Mouse (Mus musculus): ENCODE measurements at regions not wholly inside any gene's neighbourhood (a gene's known extent, or its start where the extent isn't known, plus 50 kb on each side); places are given as distances from the start of the nearest gene placed in this dataset.

DNA sequence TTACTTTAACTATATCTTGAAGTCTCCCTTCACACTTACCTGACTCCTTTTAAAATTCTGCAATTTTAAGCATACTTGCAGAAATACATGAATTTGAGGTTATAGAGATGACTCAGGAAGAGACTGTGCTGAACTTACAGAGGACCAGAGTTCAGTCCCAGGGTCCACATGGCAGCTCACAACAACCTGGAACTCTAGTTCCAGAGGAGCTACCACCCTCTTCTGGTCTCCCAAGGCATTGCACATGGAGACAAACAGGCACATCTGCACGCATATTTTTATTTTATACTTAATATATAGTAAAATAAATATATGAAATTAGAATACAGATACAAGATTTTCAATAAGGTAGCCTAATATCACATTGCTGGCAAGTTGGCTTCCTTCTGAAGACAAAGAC, 1042.1 kb downstream of the Dpp10 start:
- peak; percentile 46 for DNase-seq (ENCODE audit: low read depth, low spot score)

Measured in ZHBTc4 (cell line).